Mouse (Mus musculus) layer of hippocampus, adult 8-10 months (tissue): ENCODE measurements around the gene Olfr845. TPM values are rescaled to one million over a fixed set of nuclear protein-coding genes. Genes with fewer than 3 reads are reported as not detected.

Experiments used
- DNase-seq, 2 experiments: peaks; one replicate each; pipeline ENCODE4 v3.0.0; 2022; ENCODE audit warnings: low spot score in 2 of 2
- total RNA-seq, 4 experiments: library from RNA; stranded (reverse); gene quantifications; 2 replicates each; pipeline ENCODE4 v1.2.4; 2022

Gene Olfr845
- not detected for total RNA-seq

GRCm38 (mm10) chr9:19336157-19336556, at the start of gene Olfr845:
Gene Olfr845 (plus strand): TSS chr9:19336457.
- DNase-seq = no peak

GRCm38 (mm10) chr9:19316047-19316446, 20.2 kb upstream of the Olfr845 start, which contains the start of gene Olfr844:
Gene Olfr844 (plus strand): TSS chr9:19316347.
- DNase-seq = no peak

GRCm38 (mm10) chr9:19363905-19364304, 27.6 kb downstream of the Olfr845 start, which contains the start of gene Olfr846:
Gene Olfr846 (minus strand): TSS chr9:19364005.
- DNase-seq = no peak

- no peak for DNase-seq
These were observed 42.3 kb downstream of the Olfr845 start, which contains the start of gene Olfr847 for GRCm38 (mm10) chr9:19378569-19378968. Gene Olfr847 (minus strand): TSS chr9:19378669.

Other genes with a start within 250 kb of the Olfr845 start
- not detected for gene Olfr836, start 216.1 kb upstream of the Olfr845 start, total RNA-seq
- gene Olfr837, start 200.1 kb upstream of the Olfr845 start, total RNA-seq = not detected
- gene Olfr839-ps1, start 159.1 kb upstream of the Olfr845 start, total RNA-seq = under 1 TPM in 2 of 4 experiments, not detected in 2; 0.09 to 0.10 TPM
- gene Olfr843, start 84.5 kb upstream of the Olfr845 start, total RNA-seq = not detected
- gene Olfr844, start 20.1 kb upstream of the Olfr845 start, total RNA-seq = not detected
- gene Olfr846, start 27.5 kb downstream of the Olfr845 start, total RNA-seq = not detected
- not detected for gene Olfr847, start 42.2 kb downstream of the Olfr845 start, total RNA-seq
- not detected for gene Olfr849, start 103.8 kb downstream of the Olfr845 start, total RNA-seq
- not detected for gene Olfr850, start 141.8 kb downstream of the Olfr845 start, total RNA-seq
- gene Olfr851, start 156.8 kb downstream of the Olfr845 start, total RNA-seq = not detected
- gene Olfr853, start 204.6 kb downstream of the Olfr845 start, total RNA-seq = not detected
- not detected for gene Olfr854, start 230.9 kb downstream of the Olfr845 start, total RNA-seq
- not detected for gene Olfr855, start 246.2 kb downstream of the Olfr845 start, total RNA-seq